Mouse (Mus musculus): ENCODE measurements around the gene Tsr3.

Tsr3 gene

GRCm38 (mm10) chr17:25243131-25243780, 3.3 kb downstream of the Tsr3 start:
- in situ Hi-C loops (cut with MboI; ENCODE audit: low sequenced_read_pairs) = no loop called here

- in situ Hi-C loops (cut with MboI; ENCODE audit: low sequenced_read_pairs) = no loop called here
Measured at GRCm38 (mm10) chr17:25244239-25244638, 4.3 kb downstream of the Tsr3 start.

DNA sequence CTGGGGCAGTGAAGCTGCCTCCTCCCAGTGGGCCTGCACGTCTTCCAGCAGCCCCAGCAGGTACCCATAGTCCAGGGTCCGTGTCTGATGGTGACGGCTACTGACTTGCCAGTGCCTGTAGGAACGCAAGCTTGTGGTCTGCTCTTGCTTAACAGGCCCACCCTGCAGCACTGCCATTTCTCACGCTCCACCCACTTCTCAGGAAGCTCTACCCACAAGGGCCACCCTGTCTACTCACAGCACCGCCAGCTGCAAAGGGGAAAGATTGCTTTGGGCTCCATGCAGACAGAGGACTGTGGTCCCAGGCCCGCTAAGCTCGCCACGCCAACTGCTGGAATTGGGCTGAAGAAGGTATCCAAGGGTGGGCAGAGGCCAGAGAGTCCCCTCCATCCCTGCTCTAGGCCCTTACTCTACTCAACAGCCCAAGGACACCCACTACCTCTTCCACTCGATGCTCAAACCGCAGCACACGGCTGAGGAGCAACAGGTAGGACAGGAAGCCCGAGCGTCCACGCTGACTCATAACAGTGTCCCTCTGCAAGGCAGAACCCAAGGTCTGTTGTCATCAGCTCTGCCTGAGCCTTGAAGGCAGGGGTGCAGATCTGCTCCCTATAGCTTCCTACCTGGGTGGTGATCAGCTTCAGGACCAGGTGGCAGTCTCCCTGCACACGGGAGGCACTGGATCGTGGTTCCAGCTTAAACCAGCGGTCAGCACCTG, 8.2 kb downstream of the Tsr3 start:
- in situ Hi-C loops (cut with MboI; ENCODE audit: low sequenced_read_pairs) = no loop called here

- in situ Hi-C loops (cut with MboI; ENCODE audit: low sequenced_read_pairs) = no loop called here
Measured at GRCm38 (mm10) chr17:25250181-25250835, 10.3 kb downstream of the Tsr3 start.

DNA sequence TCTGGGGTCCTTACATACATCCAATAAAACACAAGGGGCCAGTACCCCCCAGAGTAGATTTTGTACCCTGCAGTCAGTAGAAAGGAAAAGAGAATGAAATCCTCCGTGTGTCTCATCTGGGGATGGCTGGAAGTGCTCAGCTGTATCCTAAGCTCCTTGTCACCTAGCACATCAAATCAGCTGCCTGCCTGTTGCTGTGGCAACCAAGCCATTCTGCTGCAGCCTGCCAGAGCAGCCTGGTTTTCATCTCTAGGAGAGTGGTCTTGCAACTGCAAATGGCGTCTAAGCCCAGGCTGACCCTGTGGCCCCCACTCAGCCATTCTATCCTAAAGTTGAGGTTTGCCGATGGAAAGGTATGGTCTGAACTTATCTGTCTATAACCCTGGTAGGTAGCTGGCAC, 12.7 kb downstream of the Tsr3 start:
- in situ Hi-C loops (cut with MboI; ENCODE audit: low sequenced_read_pairs) = no loop called here

DNA sequence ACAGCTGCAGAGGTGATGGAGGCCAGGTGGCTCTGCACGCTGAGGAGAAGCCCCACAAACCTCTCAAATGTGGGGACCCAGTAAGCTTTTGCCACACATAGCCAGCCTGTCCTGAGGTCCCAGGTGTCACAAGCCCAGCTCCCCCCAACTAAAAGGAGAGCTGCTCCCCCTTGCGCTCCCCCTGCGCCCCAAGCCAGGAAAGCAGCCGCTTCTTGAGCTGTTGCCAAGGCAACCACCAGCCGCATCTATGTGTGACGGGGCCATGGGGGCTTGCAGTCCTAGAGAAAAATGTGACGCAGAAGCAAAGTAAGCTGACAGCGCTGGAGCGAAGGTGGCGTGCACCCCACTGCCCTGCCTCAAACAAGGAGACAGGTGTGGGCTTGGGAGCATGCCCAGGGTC, 13.8 kb downstream of the Tsr3 start:
- in situ Hi-C loops (cut with MboI; ENCODE audit: low sequenced_read_pairs) = no loop called here

- in situ Hi-C loops (cut with MboI; ENCODE audit: low sequenced_read_pairs) = no loop called here
Measured at GRCm38 (mm10) chr17:25255110-25255509, 15.1 kb downstream of the Tsr3 start.

DNA sequence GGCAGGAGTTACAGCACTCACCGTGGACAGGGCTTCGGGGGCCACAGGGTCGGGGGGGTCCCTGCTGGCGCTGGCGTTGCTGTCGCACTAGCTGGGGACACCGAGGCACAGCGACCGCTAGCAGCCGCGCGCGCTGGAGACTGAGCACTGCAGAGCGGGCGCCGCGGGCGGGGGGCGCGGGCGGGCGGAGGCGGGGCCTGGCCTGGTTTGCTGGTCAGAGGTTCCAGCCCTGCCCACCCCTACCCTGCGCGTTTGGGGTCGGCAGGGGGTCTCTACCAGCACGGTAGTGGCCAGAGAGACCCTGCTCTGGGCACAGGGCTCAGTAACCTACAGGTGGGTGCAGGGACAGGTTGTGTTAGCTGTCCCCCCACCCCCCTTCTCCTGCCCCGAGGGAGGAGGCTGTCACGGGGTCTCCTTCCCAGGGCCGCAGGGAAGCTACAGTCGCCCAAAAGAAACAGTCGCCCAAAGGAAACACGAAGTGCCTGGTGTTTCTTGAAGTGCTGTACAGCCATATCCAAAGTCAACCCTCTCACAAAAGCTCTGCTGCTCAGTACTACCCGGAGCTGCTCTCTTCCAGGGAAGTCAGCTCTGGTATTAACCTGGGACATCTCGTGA, 16.3 kb downstream of the Tsr3 start, which contains the start of gene Baiap3:
Gene Baiap3, minus strand, starts transcription at position 225 of the 615 bp plus-strand sequence.
- in situ Hi-C loops (cut with MboI; ENCODE audit: low sequenced_read_pairs) = no loop called here

- in situ Hi-C loops (cut with MboI; ENCODE audit: low sequenced_read_pairs) = no loop called here
Measured at GRCm38 (mm10) chr17:25257804-25258261, 17.9 kb downstream of the Tsr3 start.

- in situ Hi-C loops (cut with MboI; ENCODE audit: low sequenced_read_pairs) = no loop called here
Measured at GRCm38 (mm10) chr17:25264453-25264852, 24.5 kb downstream of the Tsr3 start.

DNA sequence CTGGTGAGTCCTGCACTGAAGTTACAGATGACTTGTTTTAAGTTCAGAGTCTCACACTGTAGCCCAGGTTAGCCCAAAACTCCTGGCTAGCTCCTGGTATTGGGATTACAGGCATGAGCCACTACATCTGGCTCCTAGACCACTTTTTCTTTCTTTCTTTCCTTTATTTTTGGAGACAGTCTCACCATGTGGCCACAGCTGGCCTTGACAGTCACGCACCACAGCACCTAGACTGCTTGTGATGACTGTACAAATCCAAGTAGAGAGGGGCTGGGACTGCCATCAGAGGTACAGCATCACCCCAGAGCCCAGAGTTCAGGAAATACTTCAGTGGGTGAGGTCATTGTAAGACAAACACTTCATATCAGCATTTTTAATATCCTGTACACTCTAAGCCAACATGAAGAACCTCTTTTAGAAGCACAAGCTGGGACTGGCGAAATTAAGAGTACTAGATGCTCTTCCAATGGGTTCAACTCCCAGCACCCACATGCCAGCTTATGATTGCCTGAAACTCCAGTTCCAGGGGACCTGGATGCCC, 30.9 kb downstream of the Tsr3 start:
- in situ Hi-C loops (cut with MboI; ENCODE audit: low sequenced_read_pairs) = no loop called here

GRCm38 (mm10) chr17:25272326-25272725, 32.4 kb downstream of the Tsr3 start:
- in situ Hi-C loops (cut with MboI; ENCODE audit: low sequenced_read_pairs) = no loop called here

DNA sequence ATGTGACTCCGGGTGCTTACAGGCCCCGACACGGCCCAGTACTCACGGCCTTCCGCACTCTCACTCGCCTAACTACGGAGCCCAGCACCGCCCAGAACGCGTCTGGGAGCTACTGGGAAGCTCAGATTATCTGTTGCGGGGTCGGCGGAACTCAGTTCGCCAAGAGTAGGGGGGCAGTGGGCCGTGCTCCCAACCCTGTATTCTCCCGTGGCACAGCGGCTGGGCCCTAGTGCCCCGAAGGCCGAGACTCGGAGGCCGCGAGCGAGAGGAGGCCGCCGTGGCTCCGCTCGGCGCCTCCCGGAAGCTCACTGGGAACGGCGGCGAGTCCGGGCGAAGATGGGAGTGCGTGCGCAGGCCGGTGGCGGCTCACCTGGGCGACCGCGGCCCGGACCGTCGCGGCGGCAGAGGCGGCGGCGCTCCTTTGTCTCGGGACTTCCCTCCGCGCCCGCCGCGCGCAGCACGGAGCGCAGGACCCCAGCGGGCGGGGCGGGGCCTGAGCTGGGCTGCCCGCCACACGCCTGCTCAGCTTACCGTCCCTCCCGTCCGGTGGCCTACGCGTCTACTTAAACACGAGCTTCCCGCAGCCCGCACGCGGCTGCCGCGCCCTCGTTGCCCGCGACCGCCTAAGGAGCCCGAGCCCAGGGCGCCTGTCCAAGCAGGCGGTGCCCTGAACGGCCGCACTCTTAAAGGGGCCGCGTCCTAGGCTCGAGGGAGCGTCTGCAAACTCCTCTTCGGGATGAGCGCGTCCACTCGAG, 33.2 kb downstream of the Tsr3 start:
- in situ Hi-C loops (cut with MboI; ENCODE audit: low sequenced_read_pairs) = no loop called here

DNA sequence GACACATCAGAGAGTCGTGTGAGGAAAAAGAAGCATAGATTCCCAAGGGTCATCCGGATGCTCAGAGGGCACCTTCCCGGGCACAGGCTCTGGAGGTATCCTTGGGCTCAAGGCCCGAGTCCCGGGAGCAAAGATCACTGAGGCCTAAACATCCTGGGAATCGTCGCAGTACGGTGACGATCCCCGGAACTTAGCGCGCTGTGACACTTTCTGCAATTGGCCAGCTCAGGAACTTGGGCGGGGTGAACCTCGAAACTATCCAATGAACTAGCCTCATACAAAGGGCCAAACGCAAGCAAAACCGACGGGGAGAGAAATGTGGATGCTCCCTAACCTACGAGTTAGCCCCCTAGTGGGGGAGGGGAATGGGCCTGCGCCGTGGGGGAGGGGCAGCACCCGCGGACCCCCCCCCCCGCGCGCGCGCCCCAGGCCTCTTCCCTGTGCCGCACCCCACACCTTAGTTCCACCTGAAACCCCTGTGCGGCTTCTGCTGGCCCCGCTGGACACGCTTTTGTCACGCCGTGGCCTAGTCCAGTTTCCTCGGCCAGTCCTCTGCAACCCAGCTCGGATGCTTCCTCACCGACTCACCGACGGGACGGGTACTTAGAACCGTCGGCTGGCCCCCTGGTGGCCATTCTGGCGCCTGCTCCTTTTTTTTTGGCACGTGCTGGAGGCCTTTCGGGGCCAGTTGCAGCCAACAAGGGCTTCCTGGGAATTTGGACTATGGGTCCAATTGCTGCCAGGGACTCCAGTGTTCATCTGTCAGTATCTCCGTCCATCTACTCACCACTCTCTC, 33.9 kb downstream of the Tsr3 start:
- in situ Hi-C loops (cut with MboI; ENCODE audit: low sequenced_read_pairs) = no loop called here

DNA sequence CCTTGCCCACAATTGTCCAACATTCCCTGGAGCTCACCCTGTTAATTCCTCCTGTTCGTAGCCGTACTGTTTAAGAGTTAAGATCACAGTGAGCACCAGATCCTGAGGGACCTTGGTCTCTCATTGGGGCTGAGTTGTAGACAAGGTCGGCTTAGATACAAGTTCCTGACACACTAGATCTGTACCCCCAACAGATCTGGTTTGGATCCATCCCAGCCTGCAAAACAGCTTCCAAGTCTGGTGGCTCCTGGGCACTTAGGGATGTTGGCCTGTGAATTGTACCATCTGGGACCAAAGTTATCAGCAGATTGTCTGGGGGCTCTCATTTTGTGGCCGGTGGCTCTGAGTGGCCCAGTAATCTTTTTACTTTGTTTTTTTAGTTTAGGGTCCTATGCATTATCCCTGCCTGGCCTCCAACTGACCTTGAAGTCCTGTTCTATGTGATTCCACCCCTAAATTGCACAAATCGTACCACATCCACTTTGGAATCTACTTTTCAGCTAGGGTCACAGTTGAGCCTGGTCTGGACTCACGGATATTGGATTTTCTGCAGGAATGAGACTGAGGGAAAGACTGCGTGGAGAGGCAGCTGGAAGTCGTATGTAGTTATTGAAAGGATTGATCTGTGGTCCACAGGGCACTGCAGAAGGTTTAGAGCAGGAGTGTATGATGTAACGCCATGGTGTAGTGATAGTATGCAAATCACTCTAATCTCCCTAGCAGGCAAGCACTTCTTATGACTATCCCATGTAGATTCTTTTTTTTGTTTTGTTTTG, 34.8 kb downstream of the Tsr3 start, which contains the start of gene Ube2i:
Gene Ube2i, minus strand, starts transcription at position 52 of the 776 bp plus-strand sequence.
- in situ Hi-C loops (cut with MboI; ENCODE audit: low sequenced_read_pairs) = no loop called here

DNA sequence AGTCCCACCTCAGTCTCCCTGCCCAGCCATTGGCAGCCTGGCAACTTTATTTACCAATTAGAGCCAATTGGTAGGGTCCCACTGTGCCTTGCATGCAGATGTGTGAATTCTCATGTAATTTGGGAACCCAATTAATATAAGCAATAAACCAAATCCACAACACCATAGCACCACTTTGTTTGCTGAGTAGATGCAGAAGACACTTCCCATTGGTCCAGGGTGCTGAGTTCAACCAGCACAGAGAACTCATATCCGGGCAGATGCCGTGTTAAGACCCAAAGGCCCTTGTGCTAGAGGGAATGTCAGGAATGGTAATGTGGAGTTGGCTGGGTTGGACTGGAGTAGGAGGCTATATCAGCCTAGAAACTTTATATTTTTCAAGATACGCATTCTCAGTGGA, 35.9 kb downstream of the Tsr3 start:
- in situ Hi-C loops (cut with MboI; ENCODE audit: low sequenced_read_pairs) = no loop called here

DNA sequence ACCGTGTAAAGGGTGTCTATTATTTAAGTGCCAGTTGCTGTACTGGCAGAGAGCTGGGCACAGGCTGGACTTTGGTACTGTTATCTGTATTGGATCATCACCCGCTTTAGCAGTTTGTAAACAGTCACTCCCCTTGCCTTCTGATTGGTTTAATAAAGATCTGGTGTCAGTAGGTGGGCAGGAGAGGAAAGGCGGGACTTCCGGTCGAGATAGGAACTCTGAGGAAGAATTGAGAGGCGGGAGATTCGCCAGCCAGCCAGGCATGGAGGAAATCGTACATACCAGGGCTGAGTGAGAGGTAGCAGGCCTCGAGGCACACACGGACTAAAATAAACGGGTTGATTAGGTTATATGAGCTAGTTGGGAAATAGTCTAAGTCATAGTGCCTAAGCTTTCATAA, 42.2 kb downstream of the Tsr3 start:
- in situ Hi-C loops (cut with MboI; ENCODE audit: low sequenced_read_pairs) = no loop called here

DNA sequence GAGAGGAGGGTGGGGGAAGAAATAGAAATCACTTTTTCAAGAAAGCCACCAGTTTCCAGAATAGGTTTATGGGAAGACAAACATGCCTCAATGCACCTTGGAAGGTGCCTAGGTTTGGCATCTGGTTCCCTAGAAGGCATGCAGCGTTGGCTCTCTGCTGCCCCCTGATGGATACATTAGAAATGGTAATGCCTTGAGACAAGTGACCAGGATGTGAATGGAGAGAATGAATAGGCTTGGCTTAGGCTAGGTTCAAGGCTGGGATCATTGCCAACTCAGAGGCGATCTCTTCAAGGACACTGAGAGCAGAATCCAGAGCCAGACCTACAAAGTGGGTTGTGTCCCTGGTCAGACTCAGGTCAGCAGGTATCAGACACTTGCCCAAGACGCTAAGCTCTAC, 45.1 kb downstream of the Tsr3 start:
- in situ Hi-C loops (cut with MboI; ENCODE audit: low sequenced_read_pairs) = no loop called here

- in situ Hi-C loops (cut with MboI; ENCODE audit: low sequenced_read_pairs) = no loop called here
Measured at GRCm38 (mm10) chr17:25288842-25289241, 48.9 kb downstream of the Tsr3 start.
